Comparison of ENCODE assay signal across 8 mouse cellular contexts in genomic region chr5:121838341-121839127, GRCm38 (mm10). TPM values are rescaled to one million over a fixed set of nuclear protein-coding genes. Genes with fewer than 3 reads are reported as not detected.
DNase-seq lines count a peak whose midpoint lies in the region; ATAC-seq and TF ChIP-seq lines count a peak whose summit lies in the region.

No protein-coding gene starts in this region.

- TF ChIP-seq CTCF in MEL (IDR thresholded peaks at IDR 0.05 in 2 of 3, conservative IDR thresholded peaks at IDR 0.05 in 1 of 3; ENCODE audit: control insufficient read depth in 1 of 3, insufficient read depth in 1 of 3, low read depth in 2 of 3, low read length in 3 of 3, poor library complexity in 1 of 3, severe bottlenecking in 1 of 3), result no peak

- H3K79me2 ChIP-seq in MEL (ENCODE audit: control insufficient read depth, insufficient read depth, low read length, poor library complexity), result peaks cover 33% of the 10 kb centered on the region

- peaks cover 0 to 22% of the 10 kb centered on the region in 2 experiments; a peak in 2 of 4 replicates for H3K36me3 ChIP-seq in MEL (ENCODE audit: control insufficient read depth in 1 of 2, insufficient read depth in 2 of 2, low read length in 2 of 2)
- no peaks in the 10 kb centered on the region for H3K36me3 ChIP-seq in embryonic facial prominence, embryonic 15.5 days
- H3K36me3 ChIP-seq in limb, embryonic 11.5 days (ENCODE audit: control insufficient read depth, insufficient read depth, low read length), result no peaks in the 10 kb centered on the region
- no peaks in the 10 kb centered on the region for H3K36me3 ChIP-seq in midbrain, embryonic 12.5 days
- no peaks in the 10 kb centered on the region for H3K36me3 ChIP-seq in splenic B cell, adult 2 months (ENCODE audit: control insufficient read depth, insufficient read depth, low read length, poor library complexity, severe bottlenecking)

- H3K4me2 ChIP-seq in embryonic facial prominence, embryonic 15.5 days (replicated peaks), result peak overlapping the region; percentile 93
- peak overlapping the region; percentile 97 for H3K4me2 ChIP-seq in limb, embryonic 11.5 days (ENCODE audit: low read depth, severe bottlenecking)
- peak overlapping the region; percentile 49 for H3K4me2 ChIP-seq in midbrain, embryonic 12.5 days (replicated peaks)

- H3K9ac ChIP-seq in MEL (ENCODE audit: control insufficient read depth, low read depth, low read length, poor library complexity, severe bottlenecking), result peak overlapping the region; percentile 79
- H3K9ac ChIP-seq in embryonic facial prominence, embryonic 15.5 days, result peak overlapping the region; percentile 28; the same call in 1 of the 2 replicates
- peak overlapping the region; percentile 34 for H3K9ac ChIP-seq in limb, embryonic 11.5 days (ENCODE audit: low read length)
- H3K9ac ChIP-seq in midbrain, embryonic 12.5 days (replicated peaks), result peak overlapping the region; percentile 31; the same call in 1 of the 2 replicates

- no peaks in the 10 kb centered on the region for H3K9me3 ChIP-seq in MEL (replicated peaks; ENCODE audit: insufficient read depth, low read length)
- no peaks in the 10 kb centered on the region for H3K9me3 ChIP-seq in embryonic facial prominence, embryonic 15.5 days (replicated peaks)
- H3K9me3 ChIP-seq in limb, embryonic 11.5 days (ENCODE audit: control insufficient read depth, low read length), result no peaks in the 10 kb centered on the region
- H3K9me3 ChIP-seq in midbrain, embryonic 12.5 days, result no peaks in the 10 kb centered on the region

- no peak for ATAC-seq in embryonic facial prominence, embryonic 15.5 days (ENCODE audit: insufficient number of reproducible peaks, low FRiP score, low TSS enrichment, low read depth)
- no peak for ATAC-seq in limb, embryonic 11.5 days (ENCODE audit: insufficient number of reproducible peaks, low FRiP score, low TSS enrichment, low read depth)
- ATAC-seq in midbrain, embryonic 12.5 days (ENCODE audit: low FRiP score, low read depth), result no peak
- no peak for ATAC-seq in megakaryocyte-erythroid progenitor cell, adult 5-6 weeks (replicated peaks; ENCODE audit: low FRiP score, low TSS enrichment, poor library complexity, severe bottlenecking)

- peak overlapping the region; percentile 64 to 96 for H3K4me3 ChIP-seq in MEL (ENCODE audit: control insufficient read depth in 1 of 2, insufficient read depth in 1 of 2, low read depth in 2 of 2, low read length in 2 of 2)
- H3K4me3 ChIP-seq in embryonic facial prominence, embryonic 15.5 days (replicated peaks), result peak overlapping the region; percentile 84
- peak overlapping the region; percentile 74 for H3K4me3 ChIP-seq in limb, embryonic 11.5 days (ENCODE audit: low read depth, low read length)
- peak overlapping the region; percentile 30 for H3K4me3 ChIP-seq in midbrain, embryonic 12.5 days

- peak; percentile 74 for DNase-seq in CD4-positive, CD25-positive, alpha-beta regulatory T cell, adult 2 months (ENCODE audit: low read depth, low spot score)
- peak; percentile 90 for DNase-seq in MEL (ENCODE audit: low read depth, low spot score)
- DNase-seq in heart, postnatal 36 days, result peak; percentile 66 to 78
- DNase-seq in limb, embryonic 11.5 days (ENCODE audit: low spot score), result peak; percentile 54
- DNase-seq in splenic B cell, adult 2 months (ENCODE audit: low read depth, low spot score), result peak; percentile 86

- H3K4me1 ChIP-seq in MEL (ENCODE audit: control insufficient read depth in 1 of 2, insufficient read depth in 2 of 2, low read length in 2 of 2), result peaks cover 0 to 28% of the 10 kb centered on the region in 2 experiments; a peak in 3 of 4 replicates
- peaks cover 65% of the 10 kb centered on the region for H3K4me1 ChIP-seq in embryonic facial prominence, embryonic 15.5 days
- peaks cover 32% of the 10 kb centered on the region for H3K4me1 ChIP-seq in limb, embryonic 11.5 days (ENCODE audit: control insufficient read depth, insufficient read depth, low read length)
- peaks cover 48% of the 10 kb centered on the region for H3K4me1 ChIP-seq in midbrain, embryonic 12.5 days

- H3K27me3 ChIP-seq in MEL (ENCODE audit: control insufficient read depth in 1 of 2, insufficient read depth in 2 of 2, low read length in 2 of 2), result no peaks in the 10 kb centered on the region
- peaks cover 6% of the 10 kb centered on the region for H3K27me3 ChIP-seq in embryonic facial prominence, embryonic 15.5 days
- peaks cover 17% of the 10 kb centered on the region for H3K27me3 ChIP-seq in limb, embryonic 11.5 days (ENCODE audit: control insufficient read depth, insufficient read depth, low read length)
- peaks cover 77% of the 10 kb centered on the region for H3K27me3 ChIP-seq in midbrain, embryonic 12.5 days
- no peaks in the 10 kb centered on the region for H3K27me3 ChIP-seq in splenic B cell, adult 2 months (ENCODE audit: control insufficient read depth, insufficient read depth, low read length, poor library complexity, severe bottlenecking)

- no peak for TF ChIP-seq RAD21 in MEL (IDR thresholded peaks at IDR 0.05; ENCODE audit: low read depth, low read length)

- TF ChIP-seq POLR2A in MEL (IDR thresholded peaks at IDR 0.05; ENCODE audit: control insufficient read depth in 1 of 2, insufficient read depth in 1 of 2, low read depth in 1 of 2, low read length in 2 of 2, poor library complexity in 1 of 2), result peak; percentile 30 to 58; a peak in 2 of 4 replicates

- 2% methylated on average over 46 of the region's 46 CpGs for WGBS in embryonic facial prominence, embryonic 15.5 days
- under 1% methylated on average over 46 of the region's 46 CpGs for WGBS in limb, embryonic 11.5 days
- under 1% methylated on average over 46 of the region's 46 CpGs for WGBS in midbrain, embryonic 12.5 days

- peak in 1 of 2 experiments; percentile 20; a peak in 2 of 4 replicates for TF ChIP-seq EP300 in MEL (IDR thresholded peaks at IDR 0.05; ENCODE audit: low read depth in 1 of 2, low read length in 2 of 2)

- intact Hi-C loops in heart, postnatal 36 days (cut with DNase I), result no loop called here

- peak overlapping the region; percentile 84 for H3K27ac ChIP-seq in MEL (ENCODE audit: control insufficient read depth, low read depth, low read length)
- peak overlapping the region; percentile 80 for H3K27ac ChIP-seq in embryonic facial prominence, embryonic 15.5 days (replicated peaks)
- H3K27ac ChIP-seq in limb, embryonic 11.5 days (replicated peaks; ENCODE audit: low read depth, low read length), result no peak overlapping the region
- no peak overlapping the region for H3K27ac ChIP-seq in midbrain, embryonic 12.5 days (replicated peaks)

TF ChIP-seq in MEL, 35 proteins besides CTCF, POLR2A, EP300 and RAD21 (continues in another document):
- TF ChIP-seq TCF12 (IDR thresholded peaks at IDR 0.05; ENCODE audit: low read depth, low read length) (peak; percentile 29; the same call in 1 of the 2 replicates), UBTF (IDR thresholded peaks at IDR 0.05; ENCODE audit: borderline replicate concordance, insufficient read depth, low read depth, low read length) (peak; percentile 86), MXI1 (IDR thresholded peaks at IDR 0.05; ENCODE audit: low read depth, low read length) (peak; percentile 79; the same call in 1 of the 2 replicates), POLR2AphosphoS5 (IDR thresholded peaks at IDR 0.05; ENCODE audit: borderline replicate concordance, low read depth, low read length) (no peak), CHD2 (IDR thresholded peaks at IDR 0.05; ENCODE audit: low read length) (peak; percentile 58), USF2 (IDR thresholded peaks at IDR 0.05; ENCODE audit: borderline replicate concordance in 1 of 2, insufficient read depth in 1 of 2, low read depth in 1 of 2, low read length in 2 of 2) (no peak), JUND (IDR thresholded peaks at IDR 0.05; ENCODE audit: low read depth, low read length) (no peak), NELFE (IDR thresholded peaks at IDR 0.05; ENCODE audit: low read depth, low read length) (peak; percentile 34; the same call in 1 of the 2 replicates), TBP (IDR thresholded peaks at IDR 0.05; ENCODE audit: low read depth, low read length) (no peak), E2F4 (IDR thresholded peaks at IDR 0.05; ENCODE audit: borderline replicate concordance, low read depth, low read length) (no peak), MAZ (IDR thresholded peaks at IDR 0.05; ENCODE audit: low read depth, low read length) (no peak), TAL1 (IDR thresholded peaks at IDR 0.05; ENCODE audit: low read length) (peak; percentile 46), RCOR1 (IDR thresholded peaks at IDR 0.05; ENCODE audit: low read depth, low read length) (peak; percentile 98), ETS1 (IDR thresholded peaks at IDR 0.05; ENCODE audit: low read depth, low read length) (peak; percentile 55; the same call in 1 of the 2 replicates), SIN3A (IDR thresholded peaks at IDR 0.05; ENCODE audit: low read length) (no peak; the same call in 1 of the 2 replicates), MEF2A (IDR thresholded peaks at IDR 0.05; ENCODE audit: extremely low read depth, insufficient replicate concordance, low read depth, low read length, poor library complexity, severe bottlenecking) (no peak)

RNA-seq across cellular contexts. Expression of gene Sh2b3, which starts 1.1 kb away (rescaled TPM):
- 14.0 and 18.1 TPM in 2 replicates for total RNA-seq in MEL (2012; rRNA removed)
- 10 to 100 TPM in 1 of 2 experiments, not detected in 1; 43.2 TPM for polyA plus RNA-seq in MEL (2012; ENCODE audit: insufficient read depth in 1 of 2, insufficient read length in 2 of 2, low read depth in 1 of 2, low replicate concordance in 2 of 2, missing spikeins in 1 of 2)
- 17.5 and 18.7 TPM in 2 replicates for polyA plus RNA-seq in embryonic facial prominence, embryonic 15.5 days (2015; fragmentation: Nextera tagmentation; extraction: Ambion mirVana)
- 10 to 100 TPM; 23.8 to 28.1 TPM for total RNA-seq in heart, postnatal 36 days (2021)
- 10.2 and 11.0 TPM in 2 replicates for polyA plus RNA-seq in limb, embryonic 11.5 days (2014; fragmentation: Nextera tagmentation; extraction: Ambion mirVana)
- polyA plus RNA-seq in midbrain, embryonic 12.5 days (2016; fragmentation: Nextera tagmentation; extraction: Ambion mirVana), result 8.8 and 9.0 TPM in 2 replicates
- 11.2 and 13.3 TPM in 2 replicates for total RNA-seq in megakaryocyte-erythroid progenitor cell, adult 5-6 weeks (2014; fragmentation: Nextera tagmentation)
- total RNA-seq in megakaryocyte-erythroid progenitor cell, adult 5-6 weeks (2017), result 5.1 and 5.3 TPM in 2 replicates

RNA-seq across cellular contexts. Expression of gene Pheta1, which starts 10.2 kb away (rescaled TPM):
- total RNA-seq in MEL (2012; rRNA removed), result 6.6 and 8.1 TPM in 2 replicates
- polyA plus RNA-seq in MEL (2012; ENCODE audit: insufficient read depth in 1 of 2, insufficient read length in 2 of 2, low read depth in 1 of 2, low replicate concordance in 2 of 2, missing spikeins in 1 of 2), result 1 to 10 TPM in 1 of 2 experiments, not detected in 1; 8.8 TPM
- polyA plus RNA-seq in embryonic facial prominence, embryonic 15.5 days (2015; fragmentation: Nextera tagmentation; extraction: Ambion mirVana), result 28.1 and 31.6 TPM in 2 replicates
- total RNA-seq in heart, postnatal 36 days (2021), result 10 to 100 TPM; 11.6 to 12.6 TPM
- 35.3 and 36.8 TPM in 2 replicates for polyA plus RNA-seq in limb, embryonic 11.5 days (2014; fragmentation: Nextera tagmentation; extraction: Ambion mirVana)
- 53.0 and 53.5 TPM in 2 replicates for polyA plus RNA-seq in midbrain, embryonic 12.5 days (2016; fragmentation: Nextera tagmentation; extraction: Ambion mirVana)
- 2.9 and 4.2 TPM in 2 replicates for total RNA-seq in megakaryocyte-erythroid progenitor cell, adult 5-6 weeks (2014; fragmentation: Nextera tagmentation)
- total RNA-seq in megakaryocyte-erythroid progenitor cell, adult 5-6 weeks (2017), result 0.42 and 2.6 TPM in 2 replicates

Comparison
In these comparisons a context has a peak if more than half of its experiments do, and no peak if none do; other contexts are left out.
1. H3K27ac ChIP-seq: peak in MEL (single experiment) and embryonic facial prominence, embryonic 15.5 days (single experiment); none in limb, embryonic 11.5 days (single experiment) and midbrain, embryonic 12.5 days (single experiment).
2. H3K4me3 ChIP-seq: peak in every context shown above with its lines; median percentile 84 in embryonic facial prominence, embryonic 15.5 days; 80 in MEL; 74 in limb, embryonic 11.5 days; 30 in midbrain, embryonic 12.5 days.
3. H3K9ac ChIP-seq: peak in every context shown above with its lines; median percentile 79 in MEL; 34 in limb, embryonic 11.5 days; 31 in midbrain, embryonic 12.5 days; 28 in embryonic facial prominence, embryonic 15.5 days.
4. Peak in every context shown above with its lines, with median percentiles within 50 percentile points of each other: DNase-seq and H3K4me2 ChIP-seq.